Comparison of ENCODE assay signal across 20 mouse cellular contexts in the genomic region with DNA sequence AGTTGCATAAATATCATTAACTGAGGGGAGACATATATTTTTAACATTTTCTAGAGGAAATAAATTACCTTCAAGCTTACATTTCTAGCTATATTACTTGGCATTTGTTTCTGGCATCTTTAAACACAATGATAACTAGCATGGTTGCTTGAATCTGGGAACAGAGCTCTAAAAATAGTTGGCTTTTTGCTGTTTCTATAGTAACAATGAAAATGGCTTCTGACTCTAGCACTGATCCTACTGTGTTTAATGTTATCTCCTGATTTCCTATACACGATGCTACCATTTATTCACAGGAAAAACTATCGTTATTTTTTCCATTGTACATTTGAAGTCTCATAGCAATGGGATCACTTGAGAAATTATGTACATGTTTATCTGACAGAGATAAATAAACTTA.
DNase-seq lines count a peak whose midpoint lies in the region; ATAC-seq and TF ChIP-seq lines count a peak whose summit lies in the region.
"Had no signal": no experiment of that assay in that cellular context is flagged by ENCODE, and none has a peak within 500 bp of the region (broad histone marks: within the 10 kb centered on the region; RNA-seq: fewer than 3 reads in every experiment).

No protein-coding gene starts in this region.

- peak; percentile 91 for ATAC-seq in forebrain, postnatal 0 days
- no peak; the same call in 1 of the 2 replicates for ATAC-seq in forebrain, embryonic 15.5 days (replicated peaks)
- ATAC-seq in midbrain, embryonic 15.5 days (replicated peaks), result peak; percentile 60; the same call in 1 of the 2 replicates
- ATAC-seq in midbrain, embryonic 14.5 days (ENCODE audit: low FRiP score, low TSS enrichment), result no peak

- WGBS in forebrain, postnatal 0 days, result 48% methylated on average over 2 of the region's 2 CpGs
- WGBS in forebrain, embryonic 15.5 days, result 78% methylated on average over 2 of the region's 2 CpGs
- 69% methylated on average over 2 of the region's 2 CpGs for WGBS in midbrain, embryonic 15.5 days
- 88% methylated on average over 2 of the region's 2 CpGs for WGBS in midbrain, embryonic 14.5 days

- peak; percentile 26 for DNase-seq in forebrain, postnatal 0 days
- no peak for DNase-seq in midbrain, embryonic 14.5 days
- peak; percentile 51 for DNase-seq in brain, adult 2 months (ENCODE audit: low read depth, low spot score)
- peak; percentile 41 for DNase-seq in brain, embryonic 14.5 days (ENCODE audit: low read depth)
- DNase-seq in adrenal gland, postnatal 4 days (ENCODE audit: low spot score in 2 of 2), result no peak
- DNase-seq: adrenal gland, adult 2 months; adrenal gland, postnatal 25 days; cerebellum, adult 11-12 months; cerebellum, adult 9-10 months; cerebellum, postnatal 25 days; gastrocnemius, postnatal 14 days; heart, adult 2 months; heart, postnatal 14 days; kidney, adult 11 months had no signal

- no peak overlapping the region for H3K4me3 ChIP-seq in forebrain, postnatal 0 days (ENCODE audit: low read depth, low read length)
- no peak overlapping the region for H3K4me3 ChIP-seq in forebrain, embryonic 15.5 days
- H3K4me3 ChIP-seq in midbrain, embryonic 15.5 days, result no peak overlapping the region
- H3K4me3 ChIP-seq in midbrain, embryonic 14.5 days (replicated peaks; ENCODE audit: low read depth, low read length), result no peak overlapping the region
- H3K4me3 ChIP-seq: embryonic facial prominence, embryonic 12.5 days; heart, adult 2 months; heart, embryonic 15.5 days; hindbrain, embryonic 15.5 days had no signal

- no peak for TF ChIP-seq POLR2A in brain, embryonic 14.5 days (IDR thresholded peaks at IDR 0.05; ENCODE audit: borderline replicate concordance, extremely low read depth, insufficient read depth, insufficient read length, poor library complexity, severe bottlenecking)

- no peaks in the 10 kb centered on the region for H3K36me3 ChIP-seq in forebrain, postnatal 0 days (ENCODE audit: insufficient read depth)
- H3K36me3 ChIP-seq in forebrain, embryonic 15.5 days, result no peaks in the 10 kb centered on the region
- no peaks in the 10 kb centered on the region for H3K36me3 ChIP-seq in midbrain, embryonic 15.5 days (replicated peaks)
- H3K36me3 ChIP-seq in midbrain, embryonic 14.5 days (ENCODE audit: control insufficient read depth, insufficient read depth, low read length), result no peaks in the 10 kb centered on the region
- H3K36me3 ChIP-seq: embryonic facial prominence, embryonic 12.5 days; heart, embryonic 15.5 days; hindbrain, embryonic 15.5 days had no signal

- no peak overlapping the region for H3K4me2 ChIP-seq in forebrain, postnatal 0 days (ENCODE audit: low read depth)
- no peak overlapping the region for H3K4me2 ChIP-seq in forebrain, embryonic 15.5 days (replicated peaks)
- no peak overlapping the region for H3K4me2 ChIP-seq in midbrain, embryonic 15.5 days
- H3K4me2 ChIP-seq in midbrain, embryonic 14.5 days (ENCODE audit: low read length), result no peak overlapping the region
- H3K4me2 ChIP-seq: embryonic facial prominence, embryonic 12.5 days; heart, embryonic 11.5 days; heart, embryonic 15.5 days; hindbrain, embryonic 15.5 days had no signal

- H3K4me1 ChIP-seq in forebrain, postnatal 0 days (ENCODE audit: insufficient read depth), result no peaks in the 10 kb centered on the region
- no peaks in the 10 kb centered on the region for H3K4me1 ChIP-seq in forebrain, embryonic 15.5 days
- H3K4me1 ChIP-seq in midbrain, embryonic 15.5 days, result no peaks in the 10 kb centered on the region
- no peaks in the 10 kb centered on the region for H3K4me1 ChIP-seq in midbrain, embryonic 14.5 days (ENCODE audit: control insufficient read depth, insufficient read depth, low read length)
- H3K4me1 ChIP-seq: embryonic facial prominence, embryonic 12.5 days; heart, embryonic 15.5 days; hindbrain, embryonic 15.5 days had no signal

- no peak overlapping the region for H3K27ac ChIP-seq in forebrain, postnatal 0 days (ENCODE audit: low read depth, low read length)
- H3K27ac ChIP-seq in forebrain, embryonic 15.5 days (replicated peaks), result no peak overlapping the region
- no peak overlapping the region for H3K27ac ChIP-seq in midbrain, embryonic 15.5 days
- no peak overlapping the region for H3K27ac ChIP-seq in midbrain, embryonic 14.5 days (replicated peaks; ENCODE audit: low read depth, low read length)
- H3K27ac ChIP-seq: embryonic facial prominence, embryonic 12.5 days; heart, adult 2 months; heart, embryonic 15.5 days; hindbrain, embryonic 15.5 days had no signal

- H3K9ac ChIP-seq in forebrain, postnatal 0 days, result no peak overlapping the region
- H3K9ac ChIP-seq in forebrain, embryonic 15.5 days (replicated peaks), result no peak overlapping the region
- H3K9ac ChIP-seq in midbrain, embryonic 15.5 days, result no peak overlapping the region
- no peak overlapping the region for H3K9ac ChIP-seq in midbrain, embryonic 14.5 days (replicated peaks; ENCODE audit: low read length)
- H3K9ac ChIP-seq: embryonic facial prominence, embryonic 12.5 days; heart, embryonic 15.5 days; hindbrain, embryonic 15.5 days had no signal

- H3K27me3 ChIP-seq in forebrain, postnatal 0 days (ENCODE audit: insufficient read depth, low read length), result no peaks in the 10 kb centered on the region
- no peaks in the 10 kb centered on the region for H3K27me3 ChIP-seq in forebrain, embryonic 15.5 days
- H3K27me3 ChIP-seq in midbrain, embryonic 15.5 days (replicated peaks), result no peaks in the 10 kb centered on the region
- H3K27me3 ChIP-seq in midbrain, embryonic 14.5 days (ENCODE audit: control insufficient read depth, insufficient read depth, low read length), result no peaks in the 10 kb centered on the region
- H3K27me3 ChIP-seq: embryonic facial prominence, embryonic 12.5 days; heart, embryonic 15.5 days; hindbrain, embryonic 15.5 days had no signal

- H3K9me3 ChIP-seq in forebrain, postnatal 0 days (ENCODE audit: low read length), result no peaks in the 10 kb centered on the region
- H3K9me3 ChIP-seq in forebrain, embryonic 15.5 days, result no peaks in the 10 kb centered on the region
- no peaks in the 10 kb centered on the region for H3K9me3 ChIP-seq in midbrain, embryonic 15.5 days
- no peaks in the 10 kb centered on the region for H3K9me3 ChIP-seq in midbrain, embryonic 14.5 days (ENCODE audit: control insufficient read depth, low read length)
- H3K9me3 ChIP-seq: embryonic facial prominence, embryonic 12.5 days; heart, embryonic 15.5 days; hindbrain, embryonic 15.5 days had no signal

- no peak for TF ChIP-seq CTCF in forebrain, postnatal 0 days (IDR thresholded peaks at IDR 0.05; ENCODE audit: low read depth)
- no peak for TF ChIP-seq CTCF in brain, embryonic 14.5 days (IDR thresholded peaks at IDR 0.05; ENCODE audit: borderline replicate concordance, extremely low read depth, insufficient read depth, insufficient read length)

Comparison
In these comparisons a context has a peak if more than half of its experiments do, and no peak if none do; other contexts are left out.
1. ATAC-seq: peak in forebrain, postnatal 0 days (single experiment) and midbrain, embryonic 15.5 days (single experiment); none in forebrain, embryonic 15.5 days (single experiment) and midbrain, embryonic 14.5 days (single experiment).
2. DNase-seq: peak in forebrain, postnatal 0 days (single experiment), brain, adult 2 months (single experiment) and brain, embryonic 14.5 days (single experiment); none in midbrain, embryonic 14.5 days (single experiment) and adrenal gland, postnatal 4 days (0 of 2).